ENCODE assay signal across 9 mouse cellular contexts in genomic region chr1:193160317-193161032, GRCm38 (mm10). TPM values are rescaled to one million over a fixed set of nuclear protein-coding genes. Genes with fewer than 3 reads are reported as not detected.
A peak's percentile ranks its signal among the peaks of the same experiment; 100 is the strongest.
DNase-seq lines count a peak whose midpoint lies in the region; ATAC-seq lines count a peak whose summit lies in the region.
"Had no signal": no experiment of that assay in that cellular context is flagged by ENCODE, and none has a peak within 500 bp of the region (broad histone marks: within the 10 kb centered on the region; RNA-seq: fewer than 3 reads in every experiment).

No protein-coding gene starts in this region.

- peak overlapping the region; percentile 36; the same call in 1 of the 2 replicates for H3K9ac ChIP-seq in heart, embryonic 14.5 days (ENCODE audit: low read length)

- no peaks in the 10 kb centered on the region for H3K36me3 ChIP-seq in heart, embryonic 14.5 days (ENCODE audit: control insufficient read depth, insufficient read depth, low read length)

- no peaks in the 10 kb centered on the region for H3K9me3 ChIP-seq in heart, embryonic 14.5 days (ENCODE audit: control insufficient read depth, low read length)

- H3K4me1 ChIP-seq in heart, embryonic 14.5 days (ENCODE audit: control insufficient read depth in 2 of 2, insufficient read depth in 2 of 2, low read length in 2 of 2), result peaks cover 9 to 18% of the 10 kb centered on the region in 2 experiments; a peak in 3 of 4 replicates

- DNase-seq in kidney, adult 18-20 months, result peak; percentile 38
- DNase-seq in kidney, adult 11 months, result no peak
- peak; percentile 75 for DNase-seq in embryo, embryonic 9.5 days (ENCODE audit: extremely low spot score)
- DNase-seq in kidney, postnatal 10 days, result peak; percentile 76
- DNase-seq in lung, postnatal 4 days, result peak; percentile 81 to 83
- peak; percentile 60 to 71 for DNase-seq in spleen, adult 18-20 months
- DNase-seq in layer of hippocampus, adult 18-20 months (ENCODE audit: low spot score in 2 of 2), result no peak

- H3K27ac ChIP-seq in heart, embryonic 14.5 days (replicated peaks in 1 of 2; ENCODE audit: control insufficient read depth in 1 of 2, insufficient read depth in 1 of 2, low read depth in 2 of 2, low read length in 2 of 2), result no peak overlapping the region

- no peaks in the 10 kb centered on the region for H3K27me3 ChIP-seq in heart, embryonic 14.5 days (ENCODE audit: control insufficient read depth, insufficient read depth, low read length)
- H3K27me3 ChIP-seq: Patski had no signal

- 11% methylated on average over 18 of the region's 18 CpGs for WGBS in heart, embryonic 14.5 days

- H3K4me2 ChIP-seq in heart, embryonic 14.5 days (ENCODE audit: low read length), result peak overlapping the region; percentile 59

- H3K4me3 ChIP-seq in heart, embryonic 14.5 days (ENCODE audit: control insufficient read depth in 1 of 2, insufficient read depth in 1 of 2, low read depth in 1 of 2, low read length in 2 of 2), result peak overlapping the region; percentile 25 to 37

- 0 out of 2 replicates have a peak, but pooled peaks have one; percentile 36 for ATAC-seq in heart, embryonic 14.5 days (ENCODE audit: insufficient number of reproducible peaks, insufficient read depth, low FRiP score, low read depth)
- ATAC-seq: Patski had no signal

RNA-seq across cellular contexts. Expression of gene A130010J15Rik, which starts 7.4 kb away (rescaled TPM):
- polyA plus RNA-seq in heart, embryonic 14.5 days (2014; fragmentation: Nextera tagmentation; extraction: Ambion mirVana), result 12.9 and 13.4 TPM in 2 replicates
- 1 to 10 TPM; 4.1 to 4.8 TPM for total RNA-seq in layer of hippocampus, adult 18-20 months (2021)

RNA-seq across cellular contexts. Expression of gene Irf6, which starts 7.6 kb away (rescaled TPM):
- polyA plus RNA-seq in heart, embryonic 14.5 days (2014; fragmentation: Nextera tagmentation; extraction: Ambion mirVana), result 6.1 and 7.2 TPM in 2 replicates
- total RNA-seq in layer of hippocampus, adult 18-20 months (2021), result under 1 TPM; 0.81 to 0.92 TPM

RNA-seq across cellular contexts. Expression of gene Diexf, which starts 30.4 kb away (rescaled TPM):
- 6.3 and 6.4 TPM in 2 replicates for polyA plus RNA-seq in heart, embryonic 14.5 days (2014; fragmentation: Nextera tagmentation; extraction: Ambion mirVana)
- total RNA-seq in layer of hippocampus, adult 18-20 months (2021), result 10 to 100 TPM; 24.4 to 26.8 TPM

RNA-seq across cellular contexts. Expression of gene Traf3ip3, which starts 41.0 kb away (rescaled TPM):
- polyA plus RNA-seq in heart, embryonic 14.5 days (2014; fragmentation: Nextera tagmentation; extraction: Ambion mirVana), result 1.5 and 1.9 TPM in 2 replicates
- total RNA-seq in layer of hippocampus, adult 18-20 months (2021), result 1 to 10 TPM; 1.4 to 1.9 TPM
- polyA plus RNA-seq: Patski had no signal

RNA-seq across cellular contexts. Expression of gene Lamb3, which starts 47.0 kb away (rescaled TPM):
- 2.9 and 3.1 TPM in 2 replicates for polyA plus RNA-seq in heart, embryonic 14.5 days (2014; fragmentation: Nextera tagmentation; extraction: Ambion mirVana)
- total RNA-seq in layer of hippocampus, adult 18-20 months (2021), result under 1 TPM; 0.81 to 0.89 TPM

Comparison
In these comparisons a context has a peak if more than half of its experiments do, and no peak if none do; other contexts are left out.
1. DNase-seq: peak in kidney, adult 18-20 months (single experiment), embryo, embryonic 9.5 days (single experiment), kidney, postnatal 10 days (single experiment), lung, postnatal 4 days (2 of 2) and spleen, adult 18-20 months (2 of 2); none in kidney, adult 11 months (single experiment) and layer of hippocampus, adult 18-20 months (0 of 2).